Mouse (Mus musculus) liver, embryonic 14.5 days (tissue): ENCODE measurements around the gene Chrm3. TPM values are rescaled to one million over a fixed set of nuclear protein-coding genes. Genes with fewer than 3 reads are reported as not detected.
"Not testable (repeated sequence)": the region's sequence is repeated elsewhere in the genome, so short reads cannot be mapped to it uniquely, and the experiment has no call there.

Experiments used
- ATAC-seq: fragments of 200-750 bp; cut with Nextera tagmentation; 2 replicates; pipeline ENCODE4 v1.8.0; 2017; ENCODE audit warnings: moderate number of reproducible peaks, mild to moderate bottlenecking, moderate library complexity; ENCODE audit not compliant: insufficient read depth
- DNase-seq, 3 experiments: peaks; one replicate each; pipeline ENCODE4 v3.0.0-alpha.2; 2012 to 2013; ENCODE audit warnings: low read depth in 3 of 3, low spot score in 3 of 3
- H3K27ac ChIP-seq: fragments of 300-500 bp; sonication (generic); 2 replicates; pipeline ENCODE4 v1.5.1; 2014; ENCODE audit warnings: moderate library complexity, mild to moderate bottlenecking, control low read depth, inconsistent platforms
- H3K27me3 ChIP-seq: fragments of 300-500 bp; sonication (generic); 2 replicates; pipeline ENCODE4 v1.6.1; 2014; ENCODE audit warnings: mild to moderate bottlenecking, low read length, moderate library complexity; ENCODE audit not compliant: control insufficient read depth, insufficient read depth
- H3K36me3 ChIP-seq: fragments of 300-500 bp; sonication (generic); replicated peaks from 2 replicates; pipeline ENCODE4 v1.6.1; 2014; ENCODE audit warnings: low read depth; ENCODE audit not compliant: control insufficient read depth, insufficient read depth
- H3K4me1 ChIP-seq, 2 experiments: fragments of 200-500 bp in 1 of 2; fragments of 300-500 bp in 1 of 2; sonication (generic) in 1 of 2; replicated peaks; 2 replicates each; pipeline ENCODE4 v1.6.1; 2012 to 2014; ENCODE audit warnings: antibody characterized with exemption in 1 of 2, inconsistent platforms in 1 of 2, low read length in 1 of 2; ENCODE audit not compliant: control insufficient read depth in 2 of 2, insufficient read depth in 2 of 2
- H3K4me2 ChIP-seq: fragments of 300-500 bp; sonication (generic); 2 replicates; pipeline ENCODE4 v1.6.1; 2014; ENCODE audit warnings: low read depth, mild to moderate bottlenecking, control low read depth, moderate library complexity
- H3K4me3 ChIP-seq, 2 experiments: fragments of 200-500 bp in 1 of 2; fragments of 300-500 bp in 1 of 2; sonication (generic) in 1 of 2; 2 replicates each; pipeline ENCODE4 v1.5.1; 2012 to 2014; ENCODE audit warnings: low read depth in 2 of 2, low read length in 2 of 2, mild to moderate bottlenecking in 2 of 2, control low read depth in 1 of 2, inconsistent platforms in 1 of 2, moderate library complexity in 1 of 2; ENCODE audit not compliant: insufficient read depth in 1 of 2
- H3K9ac ChIP-seq: fragments of 300-500 bp; sonication (generic); replicated peaks from 2 replicates; pipeline ENCODE4 v1.6.1; 2014; ENCODE audit warnings: mild to moderate bottlenecking, control low read depth, moderate library complexity
- H3K9me3 ChIP-seq: fragments of 300-500 bp; sonication (generic); 2 replicates; pipeline ENCODE4 v1.6.1; 2016; ENCODE audit warnings: low read length, mixed read lengths; ENCODE audit not compliant: control insufficient read depth
- CTCF ChIP-seq: IDR thresholded peaks from 2 replicates; pipeline ENCODE4 v1.5.1; 2016; ENCODE audit warnings: antibody characterized with exemption, low read depth, control low read depth
- EP300 ChIP-seq: IDR thresholded peaks from 2 replicates; pipeline ENCODE4 v1.6.1; 2016; ENCODE audit warnings: antibody characterized with exemption, low read depth
- WGBS: fragments of 180-500 bp; shearing (Covaris S2); extraction: QIAGEN DNeasy Blood & Tissue Kit; methylation state at CpG from one replicate; pipeline ENCODE4 v1.1.7; 2014; ENCODE audit not compliant: insufficient replicate concordance; 5-methylcytosine and 5-hydroxymethylcytosine counted together
- polyA plus RNA-seq, 2 experiments: library from polyadenylated mRNA; depleted of rRNA in 1 of 2; stranded (reverse) in 1 of 2; unstranded in 1 of 2; fragments of >200 nt; fragmentation: Nextera tagmentation in 1 of 2; extraction: Ambion mirVana in 1 of 2; gene quantifications; 2 replicates each; pipeline versions ENCODE4 v1.2.1 to v1.2.3; 2012 to 2014

Chrm3 gene
- polyA plus RNA-seq (2012; rRNA removed): 0.02 and 0.03 TPM in 2 replicates
- polyA plus RNA-seq (2014; fragmentation: Nextera tagmentation; extraction: Ambion mirVana): not detected in 2 replicates

GRCm38 (mm10) chr13:10360777-10361176 is at the start of gene Chrm3:
Chrm3 (minus strand) TSS chr13:10360847.
- Histone ChIP-seq H3K27ac (no peak within 1 kb of the TSS), H3K27me3 (peaks cover 21% of the 10 kb centered on the region), H3K4me3 (peak within 1 kb of the TSS in 1 of 2 experiments; percentile 25; a peak in 2 of 4 replicates), H3K9me3 (no peaks in the 10 kb centered on the region), H3K9ac (no peak within 1 kb of the TSS), H3K4me2 (peak within 1 kb of the TSS; percentile 53), H3K36me3 (no peaks in the 10 kb centered on the region), H3K4me1 (no peaks in the 10 kb centered on the region)
- WGBS: 4% methylated on average over 18 of the region's 18 CpGs
- DNase-seq (no peak), ATAC-seq (no peak)
- TF ChIP-seq EP300 (no peak), CTCF (no peak)

- no peaks in the 10 kb centered on the region for H3K9me3 ChIP-seq
- no peaks in the 10 kb centered on the region for H3K27me3 ChIP-seq
- no peak overlapping the region for H3K4me2 ChIP-seq
- TF ChIP-seq EP300 (no peak), CTCF (no peak)
- DNase-seq (no peak), ATAC-seq (no peak)
- no peaks in the 10 kb centered on the region for H3K4me1 ChIP-seq
- WGBS: 73% methylated on average over 2 of the region's 2 CpGs
- H3K36me3 ChIP-seq: no peaks in the 10 kb centered on the region
- no peak overlapping the region for H3K4me3 ChIP-seq
- H3K27ac ChIP-seq: no peak overlapping the region
- H3K9ac ChIP-seq: no peak overlapping the region
These were observed 33.7 kb upstream of the Chrm3 start for GRCm38 (mm10) chr13:10394364-10394763.

- H3K4me1 ChIP-seq, DNase-seq, H3K36me3 ChIP-seq, H3K4me2 ChIP-seq, H3K9ac ChIP-seq, ATAC-seq, H3K27ac ChIP-seq, H3K4me3 ChIP-seq, H3K27me3 ChIP-seq, H3K9me3 ChIP-seq: not testable (repeated sequence)
These were observed 14.8 kb upstream of the Chrm3 start for GRCm38 (mm10) chr13:10375487-10375886.

- no peak overlapping the region for H3K27ac ChIP-seq
- H3K9ac ChIP-seq: no peak overlapping the region
- peak overlapping the region; percentile 53 for H3K4me2 ChIP-seq
- no peaks in the 10 kb centered on the region for H3K36me3 ChIP-seq
- TF ChIP-seq EP300 (no peak), CTCF (no peak)
- H3K4me3 ChIP-seq: peak overlapping the region in 1 of 2 experiments; percentile 25; a peak in 2 of 4 replicates
- no peaks in the 10 kb centered on the region for H3K4me1 ChIP-seq
- WGBS: 1% methylated on average over 58 of the region's 60 CpGs
- DNase-seq (no peak), ATAC-seq (no peak)
- no peaks in the 10 kb centered on the region for H3K9me3 ChIP-seq
- peaks cover 21% of the 10 kb centered on the region for H3K27me3 ChIP-seq
These were observed 400 bp downstream of the Chrm3 start for GRCm38 (mm10) chr13:10360199-10360694.

GRCm38 (mm10) chr13:10359516-10360198 is 990 bp downstream of the Chrm3 start:
- Histone ChIP-seq H3K4me3 (peak overlapping the region; percentile 9 to 25; a peak in 3 of 4 replicates), H3K4me1 (no peaks in the 10 kb centered on the region), H3K27ac (no peak overlapping the region), H3K27me3 (peaks cover 21% of the 10 kb centered on the region), H3K36me3 (no peaks in the 10 kb centered on the region), H3K9ac (no peak overlapping the region), H3K4me2 (peak overlapping the region; percentile 53; the same call in 1 of the 2 replicates), H3K9me3 (no peaks in the 10 kb centered on the region)
- DNase-seq (no peak), ATAC-seq (no peak)
- no peak for TF ChIP-seq CTCF
- 5% methylated on average over 26 of the region's 26 CpGs for WGBS
